Mouse (Mus musculus): ENCODE results near the gene Ptchd1. TPM values are rescaled to one million over a fixed set of nuclear protein-coding genes. Genes with fewer than 3 reads are reported as not detected.
A peak's percentile ranks its signal among the peaks of the same experiment; 100 is the strongest.

Gene Ptchd1
- polyA plus RNA-seq, 1 experiment, result 1.9 TPM

GRCm38 (mm10) chrX:155624341-155624841 lies 777 bp upstream of the Ptchd1 start, which contains the start of gene Gm15155:
Gm15155 (plus strand) TSS chrX:155624741.
- H3K4me3 ChIP-seq (ENCODE audit: low read depth, low read length), result peak within 1 kb of the TSS; percentile 52
- H3K9ac ChIP-seq (ENCODE audit: low read depth, poor library complexity, severe bottlenecking), result peak within 1 kb of the TSS; percentile 38; the same call in 1 of the 2 replicates
- no peaks in the 10 kb centered on the region for H3K36me3 ChIP-seq (ENCODE audit: control insufficient read depth, insufficient read depth, low read length, poor library complexity, severe bottlenecking)
- H3K9me3 ChIP-seq (replicated peaks; ENCODE audit: control insufficient read depth, insufficient read depth, low read length, poor library complexity, severe bottlenecking), result no peaks in the 10 kb centered on the region
- no peaks in the 10 kb centered on the region for H3K4me1 ChIP-seq (ENCODE audit: control insufficient read depth, insufficient read depth, low read length)
- H3K27me3 ChIP-seq (ENCODE audit: control insufficient read depth, insufficient read depth, low read length, poor library complexity, severe bottlenecking), result peaks cover 9% of the 10 kb centered on the region; the same call in 1 of the 2 replicates
- no peak for TF ChIP-seq CTCF (IDR thresholded peaks at IDR 0.05; ENCODE audit: low read depth, low read length)
- TF ChIP-seq POLR2A (IDR thresholded peaks at IDR 0.05; ENCODE audit: insufficient read depth, low read length), result no peak
- TF ChIP-seq EP300 (IDR thresholded peaks at IDR 0.05; ENCODE audit: insufficient read depth, low read depth, low read length), result no peak
- H3K27ac ChIP-seq (ENCODE audit: insufficient read depth, low read length), result no peak within 1 kb of the TSS

GRCm38 (mm10) chrX:155622961-155623599 lies 534 bp downstream of the Ptchd1 start:
- Histone ChIP-seq H3K4me3 (ENCODE audit: low read depth, low read length) (peak overlapping the region; percentile 84), H3K27me3 (ENCODE audit: control insufficient read depth, insufficient read depth, low read length, poor library complexity, severe bottlenecking) (peaks cover 9% of the 10 kb centered on the region; the same call in 1 of the 2 replicates), H3K4me1 (ENCODE audit: control insufficient read depth, insufficient read depth, low read length) (no peaks in the 10 kb centered on the region), H3K36me3 (ENCODE audit: control insufficient read depth, insufficient read depth, low read length, poor library complexity, severe bottlenecking) (no peaks in the 10 kb centered on the region), H3K27ac (ENCODE audit: insufficient read depth, low read length) (no peak overlapping the region), H3K9ac (ENCODE audit: low read depth, poor library complexity, severe bottlenecking) (peak overlapping the region; percentile 38; the same call in 1 of the 2 replicates), H3K9me3 (replicated peaks; ENCODE audit: control insufficient read depth, insufficient read depth, low read length, poor library complexity, severe bottlenecking) (no peaks in the 10 kb centered on the region)
- TF ChIP-seq CTCF (IDR thresholded peaks at IDR 0.05; ENCODE audit: low read depth, low read length) (no peak), POLR2A (IDR thresholded peaks at IDR 0.05; ENCODE audit: insufficient read depth, low read length) (no peak), EP300 (IDR thresholded peaks at IDR 0.05; ENCODE audit: insufficient read depth, low read depth, low read length) (no peak)

GRCm38 (mm10) chrX:155622527-155622926 lies 1.1 kb downstream of the Ptchd1 start:
- Histone ChIP-seq H3K36me3 (ENCODE audit: control insufficient read depth, insufficient read depth, low read length, poor library complexity, severe bottlenecking) (no peaks in the 10 kb centered on the region), H3K27ac (ENCODE audit: insufficient read depth, low read length) (no peak overlapping the region), H3K9ac (ENCODE audit: low read depth, poor library complexity, severe bottlenecking) (peak overlapping the region; percentile 38; the same call in 1 of the 2 replicates), H3K4me1 (ENCODE audit: control insufficient read depth, insufficient read depth, low read length) (no peaks in the 10 kb centered on the region), H3K27me3 (ENCODE audit: control insufficient read depth, insufficient read depth, low read length, poor library complexity, severe bottlenecking) (peaks cover 9% of the 10 kb centered on the region; the same call in 1 of the 2 replicates), H3K4me3 (ENCODE audit: low read depth, low read length) (peak overlapping the region; percentile 84), H3K9me3 (replicated peaks; ENCODE audit: control insufficient read depth, insufficient read depth, low read length, poor library complexity, severe bottlenecking) (no peaks in the 10 kb centered on the region)
- TF ChIP-seq EP300 (IDR thresholded peaks at IDR 0.05; ENCODE audit: insufficient read depth, low read depth, low read length) (no peak), CTCF (IDR thresholded peaks at IDR 0.05; ENCODE audit: low read depth, low read length) (no peak), POLR2A (IDR thresholded peaks at IDR 0.05; ENCODE audit: insufficient read depth, low read length) (no peak)

GRCm38 (mm10) chrX:155601196-155601595 lies 22.4 kb downstream of the Ptchd1 start:
- H3K36me3 ChIP-seq (ENCODE audit: control insufficient read depth, insufficient read depth, low read length, poor library complexity, severe bottlenecking), result no peaks in the 10 kb centered on the region
- no peaks in the 10 kb centered on the region for H3K9me3 ChIP-seq (replicated peaks; ENCODE audit: control insufficient read depth, insufficient read depth, low read length, poor library complexity, severe bottlenecking)
- no peaks in the 10 kb centered on the region for H3K27me3 ChIP-seq (ENCODE audit: control insufficient read depth, insufficient read depth, low read length, poor library complexity, severe bottlenecking)
- H3K9ac ChIP-seq (ENCODE audit: low read depth, poor library complexity, severe bottlenecking), result no peak overlapping the region
- H3K4me1 ChIP-seq (ENCODE audit: control insufficient read depth, insufficient read depth, low read length), result no peaks in the 10 kb centered on the region
- H3K27ac ChIP-seq (ENCODE audit: insufficient read depth, low read length), result no peak overlapping the region
- no peak for TF ChIP-seq POLR2A (IDR thresholded peaks at IDR 0.05; ENCODE audit: insufficient read depth, low read length)
- TF ChIP-seq EP300 (IDR thresholded peaks at IDR 0.05; ENCODE audit: insufficient read depth, low read depth, low read length), result no peak
- TF ChIP-seq CTCF (IDR thresholded peaks at IDR 0.05; ENCODE audit: low read depth, low read length), result no peak
- H3K4me3 ChIP-seq (ENCODE audit: low read depth, low read length), result no peak overlapping the region

- Histone ChIP-seq H3K4me3 (ENCODE audit: low read depth, low read length) (no peak overlapping the region), H3K36me3 (ENCODE audit: control insufficient read depth, insufficient read depth, low read length, poor library complexity, severe bottlenecking) (no peaks in the 10 kb centered on the region), H3K9me3 (replicated peaks; ENCODE audit: control insufficient read depth, insufficient read depth, low read length, poor library complexity, severe bottlenecking) (no peaks in the 10 kb centered on the region), H3K4me1 (ENCODE audit: control insufficient read depth, insufficient read depth, low read length) (no peaks in the 10 kb centered on the region), H3K9ac (ENCODE audit: low read depth, poor library complexity, severe bottlenecking) (no peak overlapping the region), H3K27me3 (ENCODE audit: control insufficient read depth, insufficient read depth, low read length, poor library complexity, severe bottlenecking) (no peaks in the 10 kb centered on the region), H3K27ac (ENCODE audit: insufficient read depth, low read length) (no peak overlapping the region)
- TF ChIP-seq POLR2A (IDR thresholded peaks at IDR 0.05; ENCODE audit: insufficient read depth, low read length) (no peak), EP300 (IDR thresholded peaks at IDR 0.05; ENCODE audit: insufficient read depth, low read depth, low read length) (no peak)
These were observed 27.2 kb downstream of the Ptchd1 start for GRCm38 (mm10) chrX:155596390-155596789.

- TF ChIP-seq EP300 (IDR thresholded peaks at IDR 0.05; ENCODE audit: insufficient read depth, low read depth, low read length) (no peak), POLR2A (IDR thresholded peaks at IDR 0.05; ENCODE audit: insufficient read depth, low read length) (no peak), CTCF (IDR thresholded peaks at IDR 0.05; ENCODE audit: low read depth, low read length) (no peak)
These were observed 28.9 kb downstream of the Ptchd1 start for GRCm38 (mm10) chrX:155594685-155595084.

More at GRCm38 (mm10) chrX:155594685-155595084, 28.9 kb downstream of the Ptchd1 start:
- Histone ChIP-seq H3K4me1 (ENCODE audit: control insufficient read depth, insufficient read depth, low read length) (no peaks in the 10 kb centered on the region), H3K27me3 (ENCODE audit: control insufficient read depth, insufficient read depth, low read length, poor library complexity, severe bottlenecking) (no peaks in the 10 kb centered on the region), H3K9me3 (replicated peaks; ENCODE audit: control insufficient read depth, insufficient read depth, low read length, poor library complexity, severe bottlenecking) (no peaks in the 10 kb centered on the region), H3K27ac (ENCODE audit: insufficient read depth, low read length) (no peak overlapping the region), H3K9ac (ENCODE audit: low read depth, poor library complexity, severe bottlenecking) (no peak overlapping the region), H3K36me3 (ENCODE audit: control insufficient read depth, insufficient read depth, low read length, poor library complexity, severe bottlenecking) (no peaks in the 10 kb centered on the region), H3K4me3 (ENCODE audit: low read depth, low read length) (no peak overlapping the region)

Measured in ES-Bruce4 (cell line).